Mouse (Mus musculus): ENCODE measurements around the gene Cstf3.

- TF ChIP-seq CTCF (IDR thresholded peaks at IDR 0.05; ENCODE audit: extremely low read depth, insufficient read depth, insufficient read length, insufficient replicate concordance) (no peak), POLR2A (IDR thresholded peaks at IDR 0.05; ENCODE audit: low read depth, low read length) (no peak)
Measured at GRCm38 (mm10) chr2:104578836-104579604, 11.3 kb upstream of the Cstf3 start.

All from spleen, adult 2 months (tissue).